In genomic region chr4:138303011-138303410, GRCm38 (mm10) we compare ENCODE assay signal across 14 mouse cellular contexts. TPM values are rescaled to one million over a fixed set of nuclear protein-coding genes. Genes with fewer than 3 reads are reported as not detected.
DNase-seq lines count a peak whose midpoint lies in the region; ATAC-seq lines count a peak whose summit lies in the region.
"Had no signal": no experiment of that assay in that cellular context is flagged by ENCODE, and none has a peak within 500 bp of the region (broad histone marks: within the 10 kb centered on the region; RNA-seq: fewer than 3 reads in every experiment).

No protein-coding gene starts in this region.

- H3K4me3 ChIP-seq in forebrain, embryonic 10.5 days = peak overlapping the region; percentile 98; the same call in 1 of the 2 replicates
- no peak overlapping the region for H3K4me3 ChIP-seq in forebrain, embryonic 16.5 days (replicated peaks; ENCODE audit: low read length)
- H3K4me3 ChIP-seq in kidney, embryonic 15.5 days (replicated peaks) = peak overlapping the region; percentile 99; the same call in 1 of the 2 replicates
- H3K4me3 ChIP-seq in neural tube, embryonic 12.5 days = no peak overlapping the region
- H3K4me3 ChIP-seq in neural tube, embryonic 15.5 days (replicated peaks) = no peak overlapping the region
- H3K4me3 ChIP-seq in hindbrain, embryonic 12.5 days = no peak overlapping the region

- peaks cover 4% of the 10 kb centered on the region; the same call in 1 of the 2 replicates for H3K9me3 ChIP-seq in forebrain, embryonic 10.5 days
- H3K9me3 ChIP-seq in forebrain, embryonic 16.5 days (ENCODE audit: control insufficient read depth, low read length) = no peaks in the 10 kb centered on the region
- H3K9me3 ChIP-seq in kidney, embryonic 15.5 days (replicated peaks) = no peaks in the 10 kb centered on the region
- no peaks in the 10 kb centered on the region for H3K9me3 ChIP-seq in neural tube, embryonic 12.5 days
- H3K9me3 ChIP-seq in neural tube, embryonic 15.5 days (replicated peaks) = no peaks in the 10 kb centered on the region
- H3K9me3 ChIP-seq in hindbrain, embryonic 12.5 days (replicated peaks) = no peaks in the 10 kb centered on the region
- H3K9me3 ChIP-seq: forebrain, embryonic 15.5 days; heart, embryonic 15.5 days had no signal

- DNase-seq in forebrain, embryonic 10.5 days (ENCODE audit: extremely low spot score, low spot score) = no peak
- no peak for DNase-seq in kidney, adult 9 months
- DNase-seq in urinary bladder, postnatal 36 days (ENCODE audit: low spot score in 2 of 2) = no peak
- DNase-seq: adrenal gland, adult 2 months; gastrocnemius, postnatal 10 days; kidney, postnatal 14 days; lung, postnatal 36 days had no signal

- no peaks in the 10 kb centered on the region for H3K27me3 ChIP-seq in forebrain, embryonic 10.5 days (ENCODE audit: poor library complexity, severe bottlenecking)
- H3K27me3 ChIP-seq in forebrain, embryonic 16.5 days (replicated peaks; ENCODE audit: control insufficient read depth, insufficient read depth, low read length) = no peaks in the 10 kb centered on the region
- no peaks in the 10 kb centered on the region for H3K27me3 ChIP-seq in kidney, embryonic 15.5 days
- no peaks in the 10 kb centered on the region for H3K27me3 ChIP-seq in neural tube, embryonic 12.5 days (replicated peaks)
- no peaks in the 10 kb centered on the region for H3K27me3 ChIP-seq in neural tube, embryonic 15.5 days (replicated peaks)
- H3K27me3 ChIP-seq in hindbrain, embryonic 12.5 days = no peaks in the 10 kb centered on the region
- H3K27me3 ChIP-seq: forebrain, embryonic 15.5 days; heart, embryonic 15.5 days had no signal

- 90% methylated on average over 3 of the region's 3 CpGs for WGBS in forebrain, embryonic 10.5 days
- 87% methylated on average over 3 of the region's 3 CpGs for WGBS in forebrain, embryonic 16.5 days
- 91% methylated on average over 3 of the region's 3 CpGs for WGBS in kidney, embryonic 15.5 days
- 96% methylated on average over 3 of the region's 3 CpGs for WGBS in neural tube, embryonic 12.5 days
- WGBS in neural tube, embryonic 15.5 days = 96% methylated on average over 3 of the region's 3 CpGs
- WGBS in hindbrain, embryonic 12.5 days = 93% methylated on average over 3 of the region's 3 CpGs

- H3K4me1 ChIP-seq in forebrain, embryonic 10.5 days = peaks cover 27% of the 10 kb centered on the region
- peaks cover 32% of the 10 kb centered on the region for H3K4me1 ChIP-seq in forebrain, embryonic 16.5 days (replicated peaks; ENCODE audit: control insufficient read depth, insufficient read depth, low read length)
- peaks cover 34% of the 10 kb centered on the region for H3K4me1 ChIP-seq in kidney, embryonic 15.5 days
- peaks cover 18% of the 10 kb centered on the region for H3K4me1 ChIP-seq in neural tube, embryonic 12.5 days
- peaks cover 38% of the 10 kb centered on the region for H3K4me1 ChIP-seq in neural tube, embryonic 15.5 days
- H3K4me1 ChIP-seq in hindbrain, embryonic 12.5 days = peaks cover 24% of the 10 kb centered on the region

- H3K4me2 ChIP-seq in forebrain, embryonic 16.5 days (ENCODE audit: low read length) = no peak overlapping the region
- H3K4me2 ChIP-seq in kidney, embryonic 15.5 days = peak overlapping the region; percentile 89; the same call in 1 of the 2 replicates
- H3K4me2 ChIP-seq in neural tube, embryonic 12.5 days (replicated peaks) = peak overlapping the region; percentile 91; the same call in 1 of the 2 replicates
- H3K4me2 ChIP-seq in neural tube, embryonic 15.5 days = no peak overlapping the region
- H3K4me2 ChIP-seq in hindbrain, embryonic 12.5 days (replicated peaks) = no peak overlapping the region

- ATAC-seq in forebrain, embryonic 16.5 days = no peak
- no peak for ATAC-seq in kidney, embryonic 15.5 days (replicated peaks; ENCODE audit: low FRiP score)
- ATAC-seq in neural tube, embryonic 12.5 days (ENCODE audit: low FRiP score, low read depth) = no peak
- ATAC-seq in neural tube, embryonic 15.5 days (ENCODE audit: low FRiP score) = no peak
- ATAC-seq in hindbrain, embryonic 12.5 days (ENCODE audit: low FRiP score) = no peak
- ATAC-seq: forebrain, embryonic 15.5 days had no signal

- H3K36me3 ChIP-seq in forebrain, embryonic 10.5 days (replicated peaks) = peaks cover 17% of the 10 kb centered on the region
- no peaks in the 10 kb centered on the region for H3K36me3 ChIP-seq in forebrain, embryonic 16.5 days (ENCODE audit: control insufficient read depth, insufficient read depth)
- peaks cover 17% of the 10 kb centered on the region for H3K36me3 ChIP-seq in kidney, embryonic 15.5 days
- peaks cover 9% of the 10 kb centered on the region for H3K36me3 ChIP-seq in neural tube, embryonic 12.5 days
- peaks cover 6% of the 10 kb centered on the region; the same call in 1 of the 2 replicates for H3K36me3 ChIP-seq in neural tube, embryonic 15.5 days
- peaks cover 13% of the 10 kb centered on the region for H3K36me3 ChIP-seq in hindbrain, embryonic 12.5 days
- H3K36me3 ChIP-seq: forebrain, embryonic 15.5 days had no signal

- H3K9ac ChIP-seq in forebrain, embryonic 16.5 days (replicated peaks; ENCODE audit: low read depth, low read length) = no peak overlapping the region
- H3K9ac ChIP-seq in kidney, embryonic 15.5 days = no peak overlapping the region
- H3K9ac ChIP-seq in neural tube, embryonic 12.5 days = no peak overlapping the region
- H3K9ac ChIP-seq in neural tube, embryonic 15.5 days (replicated peaks) = no peak overlapping the region
- no peak overlapping the region for H3K9ac ChIP-seq in hindbrain, embryonic 12.5 days

- H3K27ac ChIP-seq in forebrain, embryonic 10.5 days = peak overlapping the region; percentile 87; the same call in 1 of the 2 replicates
- no peak overlapping the region for H3K27ac ChIP-seq in forebrain, embryonic 16.5 days (ENCODE audit: low read length)
- H3K27ac ChIP-seq in kidney, embryonic 15.5 days = no peak overlapping the region
- H3K27ac ChIP-seq in neural tube, embryonic 12.5 days = no peak overlapping the region
- H3K27ac ChIP-seq in neural tube, embryonic 15.5 days (replicated peaks) = no peak overlapping the region
- no peak overlapping the region for H3K27ac ChIP-seq in hindbrain, embryonic 12.5 days

RNA-seq across cellular contexts. Expression of gene Ddost, which starts 1.5 kb away (rescaled TPM):
- polyA plus RNA-seq in forebrain, embryonic 10.5 days (2016; fragmentation: Nextera tagmentation; extraction: Ambion mirVana) = 279 and 281 TPM in 2 replicates
- 184 and 190 TPM in 2 replicates for polyA plus RNA-seq in forebrain, embryonic 16.5 days (2015; fragmentation: Nextera tagmentation; extraction: Ambion mirVana)
- polyA plus RNA-seq in kidney, embryonic 15.5 days (2015; fragmentation: Nextera tagmentation; extraction: Ambion mirVana) = 365 and 386 TPM in 2 replicates
- 226 and 241 TPM in 2 replicates for polyA plus RNA-seq in neural tube, embryonic 12.5 days (2016; fragmentation: Nextera tagmentation; extraction: Ambion mirVana)
- 217 and 246 TPM in 2 replicates for polyA plus RNA-seq in neural tube, embryonic 15.5 days (2015; fragmentation: Nextera tagmentation; extraction: Ambion mirVana)
- 243 and 250 TPM in 2 replicates for polyA plus RNA-seq in hindbrain, embryonic 12.5 days (2016; fragmentation: Nextera tagmentation; extraction: Ambion mirVana)

RNA-seq across cellular contexts. Expression of gene Pink1, which starts 23.1 kb away (rescaled TPM):
- 24.6 and 26.7 TPM in 2 replicates for polyA plus RNA-seq in forebrain, embryonic 10.5 days (2016; fragmentation: Nextera tagmentation; extraction: Ambion mirVana)
- 91.0 and 92.8 TPM in 2 replicates for polyA plus RNA-seq in forebrain, embryonic 16.5 days (2015; fragmentation: Nextera tagmentation; extraction: Ambion mirVana)
- 47.5 and 50.3 TPM in 2 replicates for polyA plus RNA-seq in kidney, embryonic 15.5 days (2015; fragmentation: Nextera tagmentation; extraction: Ambion mirVana)
- 82.7 and 87.3 TPM in 2 replicates for polyA plus RNA-seq in neural tube, embryonic 12.5 days (2016; fragmentation: Nextera tagmentation; extraction: Ambion mirVana)
- 87.9 and 103 TPM in 2 replicates for polyA plus RNA-seq in neural tube, embryonic 15.5 days (2015; fragmentation: Nextera tagmentation; extraction: Ambion mirVana)
- 79.8 and 81.0 TPM in 2 replicates for polyA plus RNA-seq in hindbrain, embryonic 12.5 days (2016; fragmentation: Nextera tagmentation; extraction: Ambion mirVana)

RNA-seq across cellular contexts. Expression of gene Kif17, which starts 52.8 kb away (rescaled TPM):
- polyA plus RNA-seq in forebrain, embryonic 10.5 days (2016; fragmentation: Nextera tagmentation; extraction: Ambion mirVana) = 0.25 and 0.39 TPM in 2 replicates
- 0.98 and 2.2 TPM in 2 replicates for polyA plus RNA-seq in forebrain, embryonic 16.5 days (2015; fragmentation: Nextera tagmentation; extraction: Ambion mirVana)
- 1.6 and 2.0 TPM in 2 replicates for polyA plus RNA-seq in kidney, embryonic 15.5 days (2015; fragmentation: Nextera tagmentation; extraction: Ambion mirVana)
- 1.1 and 1.7 TPM in 2 replicates for polyA plus RNA-seq in neural tube, embryonic 12.5 days (2016; fragmentation: Nextera tagmentation; extraction: Ambion mirVana)
- 5.0 and 5.2 TPM in 2 replicates for polyA plus RNA-seq in neural tube, embryonic 15.5 days (2015; fragmentation: Nextera tagmentation; extraction: Ambion mirVana)
- 1.4 and 1.5 TPM in 2 replicates for polyA plus RNA-seq in hindbrain, embryonic 12.5 days (2016; fragmentation: Nextera tagmentation; extraction: Ambion mirVana)

RNA-seq across cellular contexts. Expression of gene Sh2d5, which starts 52.8 kb away (rescaled TPM):
- 0.23 and 0.47 TPM in 2 replicates for polyA plus RNA-seq in forebrain, embryonic 10.5 days (2016; fragmentation: Nextera tagmentation; extraction: Ambion mirVana)
- 6.1 and 9.8 TPM in 2 replicates for polyA plus RNA-seq in forebrain, embryonic 16.5 days (2015; fragmentation: Nextera tagmentation; extraction: Ambion mirVana)
- polyA plus RNA-seq in kidney, embryonic 15.5 days (2015; fragmentation: Nextera tagmentation; extraction: Ambion mirVana) = 0.42 and 0.77 TPM in 2 replicates
- 4.1 and 4.6 TPM in 2 replicates for polyA plus RNA-seq in neural tube, embryonic 12.5 days (2016; fragmentation: Nextera tagmentation; extraction: Ambion mirVana)
- 17.0 and 19.9 TPM in 2 replicates for polyA plus RNA-seq in neural tube, embryonic 15.5 days (2015; fragmentation: Nextera tagmentation; extraction: Ambion mirVana)
- 5.3 and 5.4 TPM in 2 replicates for polyA plus RNA-seq in hindbrain, embryonic 12.5 days (2016; fragmentation: Nextera tagmentation; extraction: Ambion mirVana)

Comparison
In these comparisons a context has a peak if more than half of its experiments do, and no peak if none do; other contexts are left out.
1. H3K4me3 ChIP-seq: peak in forebrain, embryonic 10.5 days (single experiment) and kidney, embryonic 15.5 days (single experiment); none in forebrain, embryonic 16.5 days (single experiment), neural tube, embryonic 12.5 days (single experiment), neural tube, embryonic 15.5 days (single experiment) and hindbrain, embryonic 12.5 days (single experiment).
2. H3K4me2 ChIP-seq: peak in kidney, embryonic 15.5 days (single experiment) and neural tube, embryonic 12.5 days (single experiment); none in forebrain, embryonic 16.5 days (single experiment), neural tube, embryonic 15.5 days (single experiment) and hindbrain, embryonic 12.5 days (single experiment).